Mouse (Mus musculus) T-helper 17 cell (primary cell): ENCODE measurements at regions not wholly inside any gene's neighbourhood (a gene's known extent, or its start where the extent isn't known, plus 50 kb on each side); places are given as distances from the start of the nearest gene placed in this dataset.

Source experiments
- in situ Hi-C, 2 experiments: fragments of 300-600 bp; cut with MboI, MseI; formaldehyde crosslinking; loops; 1 replicate in 1 of 2; 2 replicates in 1 of 2; pipeline ENCODE4 v1.15.1; 2025; ENCODE audit warnings: high pct_unique_total_duplicates in 2 of 2

- in situ Hi-C loops, result no loop called here
Observed at GRCm38 (mm10) chr9:118204456-118204855, 54.5 kb upstream of the Cmc1 start.

DNA sequence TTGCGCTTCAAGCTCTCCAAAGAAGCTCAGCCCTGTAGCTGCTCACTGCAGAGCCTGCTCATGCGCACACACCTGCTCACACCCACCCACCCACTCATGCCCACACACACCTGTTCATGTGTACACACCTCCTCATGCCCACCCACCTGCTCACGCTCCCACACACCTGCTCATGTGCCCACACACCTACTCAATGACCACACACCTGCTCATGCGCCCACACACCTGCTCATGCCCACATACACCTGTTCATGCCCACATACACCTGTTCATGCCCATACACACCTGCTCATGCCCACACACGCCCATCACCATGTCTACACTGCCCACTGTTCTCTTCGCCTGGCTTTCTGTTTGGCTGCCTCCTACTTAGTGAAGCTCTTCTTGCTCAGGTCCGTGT lies 56.5 kb upstream of the Cmc1 start:
- in situ Hi-C loops, result no loop called here

GRCm38 (mm10) chr9:118219696-118220095 lies 69.7 kb upstream of the Cmc1 start:
- in situ Hi-C loops, result no loop called here

- in situ Hi-C loops, result no loop called here
Observed at GRCm38 (mm10) chr9:118221186-118221585, 71.2 kb upstream of the Cmc1 start.

GRCm38 (mm10) chr9:118227401-118228061 lies 77.6 kb upstream of the Cmc1 start:
- in situ Hi-C loops, result no loop called here

DNA sequence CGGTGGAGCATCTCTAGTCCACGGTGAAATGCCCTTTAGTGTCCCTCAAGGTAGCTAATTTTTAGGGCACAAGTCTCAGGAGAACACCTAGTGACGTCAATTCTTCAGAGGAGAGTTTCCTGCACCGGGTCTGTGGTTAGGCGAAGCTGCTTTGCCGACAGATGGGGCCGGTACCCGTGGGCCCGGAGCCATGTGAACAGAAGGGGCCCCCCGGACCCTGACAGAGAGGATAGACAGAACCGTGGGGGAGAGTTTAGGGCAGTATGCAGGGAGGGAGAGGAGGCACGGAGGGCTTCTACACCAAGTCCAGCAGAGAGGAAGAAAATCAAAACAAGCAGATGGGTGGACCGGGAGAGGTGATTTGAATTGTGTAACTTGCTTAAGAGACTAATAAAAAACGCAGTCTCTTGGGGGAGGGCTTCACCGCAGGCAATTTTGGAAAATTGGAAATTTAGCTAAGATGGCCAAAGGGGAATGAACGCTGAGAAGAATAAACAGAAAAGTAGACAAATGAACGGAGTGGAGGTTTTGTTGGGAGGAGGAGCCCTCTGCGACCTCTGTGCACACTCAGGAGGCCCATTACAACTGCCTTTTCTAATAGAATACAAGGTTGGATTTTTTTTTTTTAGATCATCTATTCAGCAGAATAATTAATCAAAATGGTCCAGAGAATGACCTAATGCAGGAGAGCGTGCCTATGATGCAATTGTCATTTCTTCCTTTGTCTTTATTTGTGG lies 78.9 kb upstream of the Cmc1 start:
- in situ Hi-C loops, result no loop called here

GRCm38 (mm10) chr9:118240711-118241110 lies 90.7 kb upstream of the Cmc1 start:
- in situ Hi-C loops, result no loop called here

- in situ Hi-C loops, result loop anchor here in 1 of 2 experiments (5.0 kb wide), 1 partner anchor 50 kb away; no protein-coding TSS in a partner anchor
Observed at GRCm38 (mm10) chr9:118246820-118247628, 97.0 kb upstream of the Cmc1 start.

DNA sequence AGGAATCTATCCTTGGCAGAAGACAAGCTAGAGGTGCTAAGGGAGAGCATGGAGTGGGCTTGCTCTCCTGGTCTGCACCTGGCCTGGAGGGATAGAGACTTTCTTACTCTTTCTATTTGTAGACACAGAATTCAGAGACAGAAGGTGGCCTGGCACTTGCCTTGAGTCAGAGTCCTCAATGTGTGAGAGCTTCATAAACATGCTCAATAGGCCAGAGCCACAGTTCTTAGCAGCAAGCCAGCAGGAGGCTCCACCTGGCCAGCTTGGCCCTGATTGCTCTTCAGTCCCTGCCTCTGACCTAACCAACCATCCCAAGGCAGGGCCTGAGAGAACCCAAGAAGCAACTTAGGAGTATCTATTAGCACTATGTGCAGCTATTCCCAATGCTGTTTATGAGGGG lies 103.9 kb upstream of the Cmc1 start:
- in situ Hi-C loops, result no loop called here

DNA sequence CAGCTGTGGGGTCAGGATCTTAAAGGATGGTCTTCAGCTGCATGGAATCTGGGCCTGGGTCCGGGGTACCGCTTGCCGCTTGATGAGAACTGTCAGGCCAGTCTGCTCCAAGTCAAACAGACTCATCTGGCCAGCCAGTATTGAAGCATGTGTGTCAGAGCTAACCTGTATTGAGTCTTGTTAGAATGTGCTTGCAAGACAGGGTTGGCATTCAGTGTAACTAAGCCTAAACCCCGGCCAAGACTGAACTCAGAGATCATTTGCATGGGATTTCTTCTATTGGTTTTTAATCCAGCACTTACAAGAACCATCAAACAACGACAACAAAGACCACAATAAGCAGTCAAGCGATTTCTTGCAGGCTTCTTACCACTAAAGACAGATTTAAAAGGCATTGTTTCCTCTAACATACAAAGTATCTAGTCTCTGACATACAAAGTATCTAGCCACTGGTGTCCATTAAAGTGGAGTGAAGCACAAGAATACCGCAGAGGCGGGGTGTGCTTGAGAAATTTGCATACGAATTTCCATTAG lies 105.3 kb upstream of the Cmc1 start:
- in situ Hi-C loops, result no loop called here

GRCm38 (mm10) chr9:118255751-118256266 lies 105.8 kb upstream of the Cmc1 start:
- in situ Hi-C loops, result no loop called here

- in situ Hi-C loops, result no loop called here
Observed at GRCm38 (mm10) chr9:118266298-118266697, 116.3 kb upstream of the Cmc1 start.

DNA sequence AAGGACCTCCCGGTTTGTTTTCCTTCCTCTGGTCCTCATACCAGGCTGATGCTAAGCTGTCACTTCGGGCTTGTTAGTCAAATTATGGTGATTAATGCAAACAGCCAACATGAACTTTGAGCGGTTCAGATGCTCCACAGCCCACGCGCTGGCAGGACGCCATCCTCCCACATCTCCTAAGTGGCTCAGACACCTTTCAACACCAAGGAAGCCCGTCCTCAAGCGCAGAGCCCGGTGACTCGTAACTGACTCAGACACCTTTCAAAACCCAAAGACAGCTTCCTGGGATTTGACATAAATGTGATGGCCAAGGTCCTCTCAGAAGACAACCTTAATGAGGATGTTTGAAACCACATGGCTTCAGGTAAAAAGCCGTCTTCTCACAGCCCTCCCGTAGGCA lies 121.7 kb upstream of the Cmc1 start:
- in situ Hi-C loops, result no loop called here

- in situ Hi-C loops, result no loop called here
Observed at GRCm38 (mm10) chr9:118272713-118273407, 122.9 kb upstream of the Cmc1 start.

GRCm38 (mm10) chr9:118285481-118285880 lies 135.5 kb upstream of the Cmc1 start:
- in situ Hi-C loops, result no loop called here

- in situ Hi-C loops, result no loop called here
Observed at GRCm38 (mm10) chr9:118287606-118288005, 137.6 kb upstream of the Cmc1 start.

- in situ Hi-C loops, result no loop called here
Observed at GRCm38 (mm10) chr9:118292836-118293235, 142.9 kb upstream of the Cmc1 start.

GRCm38 (mm10) chr9:118294011-118294410 lies 144.0 kb upstream of the Cmc1 start:
- in situ Hi-C loops, result no loop called here

DNA sequence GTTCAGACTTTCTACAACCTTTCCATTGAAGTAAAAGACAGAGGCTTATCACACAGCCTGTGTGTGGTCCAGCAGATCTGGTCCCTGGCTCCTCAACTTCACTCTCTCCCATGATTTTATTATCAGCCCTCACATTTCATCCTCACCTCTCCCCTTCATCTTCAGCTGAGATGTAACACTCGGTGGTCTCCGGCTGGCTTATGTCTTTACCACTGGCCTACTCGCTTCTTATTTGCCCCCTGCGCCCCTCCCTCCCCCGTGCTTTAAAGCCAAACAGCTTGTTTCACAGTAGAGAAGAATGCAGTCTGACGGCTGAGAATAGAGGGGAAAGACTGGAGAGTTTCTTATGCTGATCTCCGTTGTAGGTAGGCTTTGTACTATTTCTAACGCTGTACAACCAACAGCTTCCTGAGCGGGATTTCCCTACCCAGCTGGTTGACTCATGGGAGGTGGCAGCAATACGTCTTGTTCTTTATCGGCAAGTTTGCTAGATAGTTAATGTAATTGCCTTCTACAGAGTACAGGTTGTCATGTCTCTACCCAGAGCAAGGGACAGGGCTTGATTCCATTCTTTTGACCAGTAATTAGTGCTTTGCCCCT lies 152.9 kb upstream of the Cmc1 start:
- in situ Hi-C loops, result no loop called here

- in situ Hi-C loops, result no loop called here
Observed at GRCm38 (mm10) chr9:118318357-118319140, 159.5 kb upstream of the Eomes start.
